Mouse (Mus musculus) spleen, adult 2 months (tissue): ENCODE measurements around the gene Ddx39. TPM values are rescaled to one million over a fixed set of nuclear protein-coding genes. Genes with fewer than 3 reads are reported as not detected.

Experiments
- DNase-seq, 2 experiments: peaks; one replicate each; pipeline versions ENCODE4 v3.0.0 to v3.0.0-alpha.2; 2012 to 2021; ENCODE audit warnings: low spot score in 2 of 2, low read depth in 1 of 2
- H3K27ac ChIP-seq: fragments of 200-500 bp; 2 replicates; pipeline ENCODE4 v1.5.1; 2012; ENCODE audit warnings: low read length, inconsistent platforms; ENCODE audit not compliant: insufficient read depth
- H3K27me3 ChIP-seq: fragments of 200-500 bp; 2 replicates; pipeline ENCODE4 v1.6.1; 2012; ENCODE audit warnings: mild to moderate bottlenecking, moderate library complexity, low read length, inconsistent platforms; ENCODE audit not compliant: control insufficient read depth, insufficient read depth
- H3K36me3 ChIP-seq: fragments of 200-500 bp; 2 replicates; pipeline ENCODE4 v1.6.1; 2012; ENCODE audit warnings: mild to moderate bottlenecking, low read length, inconsistent platforms; ENCODE audit not compliant: control insufficient read depth, insufficient read depth
- H3K4me1 ChIP-seq: fragments of 200-500 bp; 2 replicates; pipeline ENCODE4 v1.6.1; 2011; ENCODE audit warnings: inconsistent platforms; ENCODE audit not compliant: control insufficient read depth, insufficient read depth, insufficient read length
- H3K4me3 ChIP-seq: fragments of 200-500 bp; 2 replicates; pipeline ENCODE4 v1.5.1; 2011; ENCODE audit warnings: mild to moderate bottlenecking, inconsistent platforms; ENCODE audit not compliant: insufficient read depth, insufficient read length; ENCODE audit errors: extremely low read depth
- CTCF ChIP-seq: fragments of 200-500 bp; IDR thresholded peaks from 2 replicates; pipeline ENCODE4 v1.5.1; 2011; ENCODE audit warnings: mild to moderate bottlenecking, inconsistent platforms; ENCODE audit not compliant: insufficient read depth, insufficient read length, insufficient replicate concordance; ENCODE audit errors: extremely low read depth
- POLR2A ChIP-seq: fragments of 200-500 bp; IDR thresholded peaks from 2 replicates; pipeline ENCODE4 v1.6.1; 2011; ENCODE audit warnings: low read depth, low read length, inconsistent platforms
- WGBS: fragments of 180-500 bp; shearing (Covaris S2); methylation state at CpG from one replicate; pipeline ENCODE4 v1.1.7; 2018; 5-methylcytosine and 5-hydroxymethylcytosine counted together
- polyA plus RNA-seq: library from polyadenylated mRNA; depleted of rRNA; stranded (reverse); fragments of >200 nt; gene quantifications from 2 replicates; pipeline ENCODE4 v1.2.3, GENCODE M21; 2012

Ddx39 gene
- polyA plus RNA-seq, 1 experiment, result 52.9 TPM

GRCm38 (mm10) chr8:83693609-83694236 lies 21.3 kb upstream of the Ddx39 start:
- Histone ChIP-seq H3K27me3 (no peaks in the 10 kb centered on the region), H3K4me1 (peaks cover 35% of the 10 kb centered on the region), H3K4me3 (no peak overlapping the region; the same call in 1 of the 2 replicates), H3K36me3 (peaks cover 26% of the 10 kb centered on the region), H3K27ac (peak overlapping the region; percentile 72)
- no peak for TF ChIP-seq POLR2A
- TF ChIP-seq CTCF, result no peak
- WGBS, result 33% methylated on average over 10 of the region's 10 CpGs
- DNase-seq, result peak in 1 of 2 experiments; percentile 44

GRCm38 (mm10) chr8:83694369-83695160 lies 20.4 kb upstream of the Ddx39 start:
- TF ChIP-seq POLR2A, result no peak
- TF ChIP-seq CTCF, result no peak
- WGBS, result 67% methylated on average over 11 of the region's 11 CpGs
- peak overlapping the region; percentile 72 for H3K27ac ChIP-seq
- H3K4me3 ChIP-seq, result no peak overlapping the region
- no peak for DNase-seq
- H3K4me1 ChIP-seq, result peaks cover 35% of the 10 kb centered on the region
- H3K27me3 ChIP-seq, result no peaks in the 10 kb centered on the region
- peaks cover 26% of the 10 kb centered on the region for H3K36me3 ChIP-seq

- WGBS, result 39% methylated on average over 12 of the region's 17 CpGs
- peaks cover 21% of the 10 kb centered on the region for H3K36me3 ChIP-seq
- peak; percentile 33 to 48 for DNase-seq
- no peak for TF ChIP-seq CTCF
- TF ChIP-seq POLR2A, result no peak
- H3K4me1 ChIP-seq, result peaks cover 35% of the 10 kb centered on the region
- H3K27me3 ChIP-seq, result no peaks in the 10 kb centered on the region
- H3K4me3 ChIP-seq, result no peak overlapping the region; the same call in 1 of the 2 replicates
- H3K27ac ChIP-seq, result peak overlapping the region; percentile 72
Observed at GRCm38 (mm10) chr8:83695351-83696106, 19.4 kb upstream of the Ddx39 start.

GRCm38 (mm10) chr8:83697374-83698220 lies 17.4 kb upstream of the Ddx39 start:
- Histone ChIP-seq H3K36me3 (peaks cover 2% of the 10 kb centered on the region), H3K27me3 (no peaks in the 10 kb centered on the region), H3K4me1 (peaks cover 32% of the 10 kb centered on the region), H3K4me3 (peak overlapping the region; percentile 78), H3K27ac (peak overlapping the region; percentile 97)
- WGBS, result 21% methylated on average over 19 of the region's 19 CpGs
- no peak for TF ChIP-seq CTCF
- no peak for TF ChIP-seq POLR2A
- no peak for DNase-seq

- peak; percentile 80 for DNase-seq
- WGBS, result under 1% methylated on average over 15 of the region's 15 CpGs
- Histone ChIP-seq H3K27ac (peak overlapping the region; percentile 97), H3K36me3 (no peaks in the 10 kb centered on the region), H3K27me3 (no peaks in the 10 kb centered on the region), H3K4me3 (peak overlapping the region; percentile 78), H3K4me1 (peaks cover 31% of the 10 kb centered on the region)
- TF ChIP-seq CTCF (no peak), POLR2A (peak; percentile 21; the same call in 1 of the 2 replicates)
Observed at GRCm38 (mm10) chr8:83698291-83698660, 16.7 kb upstream of the Ddx39 start.
